Mouse (Mus musculus): ENCODE results near the gene Atxn7l3b.

DNA sequence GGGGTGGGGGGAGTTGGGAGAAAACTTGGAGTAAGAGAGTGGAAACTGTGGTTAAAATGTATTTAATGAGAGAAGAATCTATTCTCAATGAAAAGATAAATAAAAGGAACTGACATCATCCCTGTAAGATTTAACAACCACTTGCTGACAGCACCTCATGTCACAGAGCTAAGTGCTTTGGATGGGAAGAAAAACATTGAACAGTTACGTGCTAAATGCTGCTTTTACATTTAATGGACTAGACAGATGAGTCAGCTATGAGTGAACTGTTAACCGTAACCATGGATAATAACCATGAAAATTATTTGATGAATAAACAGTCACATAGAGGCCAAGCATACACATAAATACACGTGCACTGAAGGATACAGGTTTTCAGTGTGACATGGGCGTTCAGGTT lies 48.8 kb upstream of the Atxn7l3b start:
- TF ChIP-seq POLR2A (IDR thresholded peaks at IDR 0.05; ENCODE audit: low read depth, low read length) (no peak), CTCF (conservative IDR thresholded peaks at IDR 0.05 in 1 of 2, IDR thresholded peaks at IDR 0.05 in 1 of 2; ENCODE audit: low read depth in 2 of 2, low read length in 2 of 2) (no peak), MAX (IDR thresholded peaks at IDR 0.05; ENCODE audit: low read length) (no peak), ETS1 (conservative IDR thresholded peaks at IDR 0.05; ENCODE audit: low read depth, low read length) (no peak), ZC3H11A (IDR thresholded peaks at IDR 0.05; ENCODE audit: low read depth, low read length) (no peak), ZMIZ1 (IDR thresholded peaks at IDR 0.05; ENCODE audit: low read depth, low read length) (no peak), TBP (conservative IDR thresholded peaks at IDR 0.05; ENCODE audit: low read depth, low read length) (no peak), ELF1 (IDR thresholded peaks at IDR 0.05; ENCODE audit: low read depth, low read length) (no peak), ZKSCAN1 (IDR thresholded peaks at IDR 0.05; ENCODE audit: borderline replicate concordance, low read depth, low read length) (no peak), E2F4 (IDR thresholded peaks at IDR 0.05; ENCODE audit: insufficient replicate concordance, low read depth, low read length) (no peak), NRF1 (IDR thresholded peaks at IDR 0.05; ENCODE audit: low read depth, low read length) (no peak)

Data from CH12.LX (cell line).